Mouse (Mus musculus): ENCODE measurements around the gene Oser1.

The Oser1 gene

GRCm38 (mm10) chr2:163404037-163404815, 20.3 kb downstream of the Oser1 start:
- in situ Hi-C loops (cut with MboI; ENCODE audit: low sequenced_read_pairs): no loop called here

- in situ Hi-C loops (cut with MboI; ENCODE audit: low sequenced_read_pairs): no loop called here
Measured at GRCm38 (mm10) chr2:163401221-163401620, 23.3 kb downstream of the Oser1 start.

GRCm38 (mm10) chr2:163399222-163399621, 25.3 kb downstream of the Oser1 start:
- in situ Hi-C loops (cut with MboI; ENCODE audit: low sequenced_read_pairs): loop anchor here (5.0 kb wide), 1 partner anchor 47 kb away; no protein-coding TSS in a partner anchor

GRCm38 (mm10) chr2:163398770-163399169, 25.7 kb downstream of the Oser1 start:
- in situ Hi-C loops (cut with MboI; ENCODE audit: low sequenced_read_pairs): loop anchor here (5.0 kb wide), 1 partner anchor 46 kb away; no protein-coding TSS in a partner anchor

- in situ Hi-C loops (cut with MboI; ENCODE audit: low sequenced_read_pairs): loop anchor here (5.0 kb wide), 1 partner anchor 46 kb away; no protein-coding TSS in a partner anchor
Measured at GRCm38 (mm10) chr2:163397905-163398304, 26.6 kb downstream of the Oser1 start, which contains the start of gene Jph2. Gene Jph2, minus strand, starts transcription at chr2:163397993.

GRCm38 (mm10) chr2:163397071-163397470, 27.4 kb downstream of the Oser1 start:
- in situ Hi-C loops (cut with MboI; ENCODE audit: low sequenced_read_pairs): loop anchor here (5.0 kb wide), 1 partner anchor 45 kb away; no protein-coding TSS in a partner anchor

GRCm38 (mm10) chr2:163394977-163395376, 29.5 kb downstream of the Oser1 start:
- in situ Hi-C loops (cut with MboI; ENCODE audit: low sequenced_read_pairs): loop anchor here (5.0 kb wide), 1 partner anchor 43 kb away; no protein-coding TSS in a partner anchor

- in situ Hi-C loops (cut with MboI; ENCODE audit: low sequenced_read_pairs): no loop called here
Measured at GRCm38 (mm10) chr2:163393976-163394375, 30.5 kb downstream of the Oser1 start.

GRCm38 (mm10) chr2:163393241-163393640, 31.3 kb downstream of the Oser1 start:
- in situ Hi-C loops (cut with MboI; ENCODE audit: low sequenced_read_pairs): no loop called here

- in situ Hi-C loops (cut with MboI; ENCODE audit: low sequenced_read_pairs): no loop called here
Measured at GRCm38 (mm10) chr2:163392436-163392835, 32.1 kb downstream of the Oser1 start.

GRCm38 (mm10) chr2:163386423-163387190, 37.9 kb downstream of the Oser1 start:
- in situ Hi-C loops (cut with MboI; ENCODE audit: low sequenced_read_pairs): no loop called here

GRCm38 (mm10) chr2:163385126-163385525, 39.4 kb downstream of the Oser1 start:
- in situ Hi-C loops (cut with MboI; ENCODE audit: low sequenced_read_pairs): no loop called here

- in situ Hi-C loops (cut with MboI; ENCODE audit: low sequenced_read_pairs): no loop called here
Measured at GRCm38 (mm10) chr2:163381246-163381645, 43.3 kb downstream of the Oser1 start.

GRCm38 (mm10) chr2:163379366-163379765, 45.1 kb downstream of the Oser1 start:
- in situ Hi-C loops (cut with MboI; ENCODE audit: low sequenced_read_pairs): no loop called here

GRCm38 (mm10) chr2:163376082-163376481, 48.4 kb downstream of the Oser1 start:
- in situ Hi-C loops (cut with MboI; ENCODE audit: low sequenced_read_pairs): no loop called here

- in situ Hi-C loops (cut with MboI; ENCODE audit: low sequenced_read_pairs): no loop called here
Measured at GRCm38 (mm10) chr2:163375468-163375867, 49.0 kb downstream of the Oser1 start.

GRCm38 (mm10) chr2:163372627-163373026, 51.9 kb downstream of the Oser1 start:
- in situ Hi-C loops (cut with MboI; ENCODE audit: low sequenced_read_pairs): no loop called here

GRCm38 (mm10) chr2:163370175-163370574, 54.3 kb downstream of the Oser1 start:
- in situ Hi-C loops (cut with MboI; ENCODE audit: low sequenced_read_pairs): no loop called here

GRCm38 (mm10) chr2:163364785-163365541, 59.5 kb downstream of the Oser1 start:
- in situ Hi-C loops (cut with MboI; ENCODE audit: low sequenced_read_pairs): no loop called here

GRCm38 (mm10) chr2:163362940-163363921, 61.3 kb downstream of the Oser1 start:
- in situ Hi-C loops (cut with MboI; ENCODE audit: low sequenced_read_pairs): no loop called here

Measured in CH12F3 (cell line).